Mouse (Mus musculus) effector memory CD4-positive, alpha-beta T cell, adult 7 months (primary cell): ENCODE data around the gene Ltbr. TPM values are rescaled to one million over a fixed set of nuclear protein-coding genes. Genes with fewer than 3 reads are reported as not detected.

Experiments used
- polyA plus RNA-seq: library from polyadenylated mRNA; unstranded; fragments of 100-300 nt; shearing (Covaris generic); gene quantifications from one replicate; pipeline ENCODE4 v1.2.1, GENCODE M21; 2017

Gene Ltbr
- polyA plus RNA-seq: not detected

DNA sequence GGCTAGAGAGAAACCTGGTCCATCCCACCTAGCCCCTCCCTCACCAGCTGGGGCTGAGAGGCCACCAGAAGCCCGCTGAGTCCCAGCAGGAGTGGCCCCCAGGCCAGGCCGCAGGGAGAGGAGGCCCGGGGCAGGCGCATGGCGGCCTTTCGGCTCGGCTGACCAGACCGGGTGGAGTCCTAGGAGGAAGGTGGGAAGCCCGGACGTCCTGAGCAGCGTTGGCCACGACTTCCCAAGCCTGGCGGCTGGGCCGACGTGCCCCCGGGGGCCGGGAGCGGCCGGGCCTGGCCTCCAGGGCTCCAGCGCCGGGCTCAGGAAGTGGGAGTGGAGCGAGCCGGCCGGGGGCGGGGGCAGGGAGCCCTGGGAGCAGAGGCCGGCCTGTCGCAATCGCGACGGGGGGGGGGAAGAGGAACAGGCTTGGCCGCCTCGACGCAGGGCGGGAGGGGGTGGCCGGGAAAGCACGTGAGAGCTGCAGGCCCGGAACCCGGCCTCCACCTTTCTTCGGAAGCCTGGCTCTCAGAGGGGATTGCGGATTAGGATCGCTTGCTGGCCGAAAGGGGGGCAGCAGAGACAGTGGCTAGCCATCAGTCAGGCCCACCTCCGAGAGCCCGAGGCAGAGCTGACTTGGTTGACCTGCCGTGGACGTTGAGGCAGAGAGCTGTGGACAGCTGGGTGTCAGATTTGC, at the start of gene Ltbr:
TSS of gene Ltbr (minus strand) at position 340 of the 685 bp plus-strand sequence.

GRCm38 (mm10) chr6:125348721-125349574, 35.3 kb upstream of the Ltbr start, which contains the start of gene Tnfrsf1a:
Gene Tnfrsf1a (plus strand): TSS chr6:125349362.

GRCm38 (mm10) chr6:125320323-125320722, 6.6 kb upstream of the Ltbr start, which contains the start of gene Scnn1a:
Gene Scnn1a (plus strand): TSS chr6:125320659.

DNA sequence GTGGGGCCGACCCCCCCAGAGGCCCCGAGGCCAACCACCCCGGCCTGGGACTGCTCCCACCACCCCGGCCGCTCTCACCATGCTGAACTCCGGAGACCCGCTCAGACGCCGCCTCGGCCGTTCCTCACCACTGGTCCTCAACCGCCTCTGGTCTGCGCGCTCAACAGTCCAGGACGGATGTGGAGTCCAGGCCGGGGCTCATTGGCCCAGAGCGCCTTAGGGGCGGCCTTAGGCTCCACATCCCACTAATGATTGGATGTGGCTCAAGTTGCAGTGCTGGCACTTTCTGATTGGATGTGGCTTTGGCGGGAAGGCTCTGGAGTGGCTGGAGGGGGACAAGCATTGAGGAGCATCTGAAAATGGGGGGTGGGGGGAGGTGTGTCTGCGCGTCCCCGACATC, 27.8 kb downstream of the Ltbr start, which contains the start of gene Tuba3a:
TSS of gene Tuba3a (minus strand) at position 153 of the 400 bp plus-strand sequence.

Other genes with a start within 250 kb of the Ltbr start
- 7.1 TPM for gene Lpar5, start 246.0 kb downstream of the Ltbr start, polyA plus RNA-seq
- gene Chd4, start 217.9 kb downstream of the Ltbr start, polyA plus RNA-seq: 37.9 TPM
- 36.2 TPM for gene Nop2, start 182.0 kb downstream of the Ltbr start, polyA plus RNA-seq
- 16.8 TPM for gene Iffo1, start 168.6 kb downstream of the Ltbr start, polyA plus RNA-seq
- 339 TPM for gene Gapdh, start 147.4 kb downstream of the Ltbr start, polyA plus RNA-seq
- gene Ncapd2, start 122.2 kb downstream of the Ltbr start, polyA plus RNA-seq: 16.2 TPM
- gene Mrpl51, start 122.1 kb downstream of the Ltbr start, polyA plus RNA-seq: 63.7 TPM
- 16.1 TPM for gene Vamp1, start 98.3 kb downstream of the Ltbr start, polyA plus RNA-seq
- 104 TPM for gene Tapbpl, start 82.0 kb downstream of the Ltbr start, polyA plus RNA-seq
- gene Cd27, start 76.9 kb downstream of the Ltbr start, polyA plus RNA-seq: 270 TPM
- 0.90 TPM for gene Tuba3a, start 27.8 kb downstream of the Ltbr start, polyA plus RNA-seq
- gene Scnn1a, start 6.8 kb upstream of the Ltbr start, polyA plus RNA-seq: 0.18 TPM
- 29.2 TPM for gene Tnfrsf1a, start 35.5 kb upstream of the Ltbr start, polyA plus RNA-seq
- not detected for gene Plekhg6, start 66.9 kb upstream of the Ltbr start, polyA plus RNA-seq
- 192 TPM for gene Cd9, start 180.9 kb upstream of the Ltbr start, polyA plus RNA-seq
- gene Vwf, start 232.9 kb upstream of the Ltbr start, polyA plus RNA-seq: 0.85 TPM